Mouse (Mus musculus) induced T-regulatory cell, adult 2 months (primary cell): Measurements from ENCODE around the gene Ankrd54.

Source experiments
- DNase-seq: peaks from one replicate; pipeline ENCODE4 v3.0.0-alpha.2; 2012; ENCODE audit warnings: low read depth

The Ankrd54 gene

DNA sequence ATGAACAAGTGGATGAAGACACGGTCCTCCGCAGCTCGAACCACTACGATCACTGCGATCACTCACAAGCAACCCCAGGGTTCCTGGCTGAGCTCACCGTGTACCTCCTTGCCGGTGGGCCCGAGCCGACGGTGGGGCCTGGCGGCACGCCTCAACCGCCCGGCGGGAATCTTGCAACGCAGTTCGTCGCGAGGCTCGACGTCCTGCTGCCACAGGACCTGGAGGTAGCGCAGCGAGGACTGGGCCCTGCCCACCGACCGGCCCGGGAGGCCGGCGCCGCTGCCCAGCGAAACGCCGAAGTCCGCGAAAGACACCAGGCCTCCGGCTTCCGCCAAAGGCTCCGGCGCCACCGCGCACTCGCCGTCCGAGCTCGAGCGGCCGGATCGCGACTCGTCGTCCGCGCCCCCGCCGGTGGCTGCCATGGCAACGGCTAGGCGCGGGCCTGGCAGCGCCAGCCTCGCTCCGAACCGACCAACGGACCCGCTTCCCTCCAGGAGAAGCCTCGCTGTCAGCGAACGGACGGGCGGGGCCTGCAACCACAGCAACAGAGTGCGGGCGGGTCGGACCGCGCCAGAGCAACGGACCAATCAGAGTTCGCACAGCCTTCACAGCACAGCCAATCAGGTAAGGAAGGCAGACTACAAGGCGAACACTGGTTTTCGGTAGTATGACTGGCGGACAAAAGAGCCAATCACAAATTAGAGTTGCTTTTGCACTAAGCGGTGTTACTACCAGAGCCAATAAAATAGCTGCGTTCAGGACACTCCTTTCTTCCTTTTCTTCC is at the start of gene Ankrd54:
Ankrd54 (minus strand) TSS at position 518 of the 784 bp plus-strand sequence.
- peak; percentile 99 for DNase-seq

DNA sequence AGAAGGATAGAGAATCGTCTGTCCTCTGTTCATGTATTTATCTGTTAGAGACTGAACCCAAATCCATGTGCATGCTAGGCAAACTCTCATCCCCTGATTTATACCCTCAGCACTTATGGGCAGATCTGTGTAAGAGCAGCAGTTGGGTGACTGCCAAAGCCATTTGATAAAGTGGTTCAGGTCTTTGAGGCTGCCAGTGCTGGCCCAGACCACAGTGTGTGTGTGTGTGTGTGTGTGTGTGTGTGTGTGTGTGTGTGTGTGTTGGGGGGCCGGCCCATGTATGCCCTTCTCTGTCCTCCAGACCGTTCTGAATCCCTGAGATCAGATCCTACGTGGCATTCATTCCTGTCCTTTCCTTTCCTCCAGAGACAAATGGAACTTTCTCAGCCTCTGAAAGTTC is 49.1 kb upstream of the Ankrd54 start:
- DNase-seq = no peak

DNA sequence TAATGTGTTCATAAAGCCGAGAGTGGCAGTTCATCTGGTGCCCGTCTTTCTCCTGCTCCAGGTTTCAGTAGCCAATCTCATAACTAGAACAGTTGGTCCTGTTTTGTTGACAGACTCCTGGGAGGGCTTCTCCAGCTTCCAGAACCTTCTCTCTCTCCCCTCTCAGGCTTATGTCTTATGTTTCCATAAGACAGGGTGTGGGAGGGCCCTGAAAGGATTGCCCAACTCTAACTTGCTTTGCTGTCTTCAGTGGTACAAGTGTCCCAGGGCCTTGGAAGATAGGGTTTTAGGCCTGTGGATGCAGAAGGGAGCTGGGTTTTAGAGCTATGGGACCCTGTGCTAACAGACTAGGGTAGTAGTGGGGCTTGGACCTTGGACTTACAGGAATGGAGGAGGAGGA is 47.8 kb upstream of the Ankrd54 start:
- no peak for DNase-seq

DNA sequence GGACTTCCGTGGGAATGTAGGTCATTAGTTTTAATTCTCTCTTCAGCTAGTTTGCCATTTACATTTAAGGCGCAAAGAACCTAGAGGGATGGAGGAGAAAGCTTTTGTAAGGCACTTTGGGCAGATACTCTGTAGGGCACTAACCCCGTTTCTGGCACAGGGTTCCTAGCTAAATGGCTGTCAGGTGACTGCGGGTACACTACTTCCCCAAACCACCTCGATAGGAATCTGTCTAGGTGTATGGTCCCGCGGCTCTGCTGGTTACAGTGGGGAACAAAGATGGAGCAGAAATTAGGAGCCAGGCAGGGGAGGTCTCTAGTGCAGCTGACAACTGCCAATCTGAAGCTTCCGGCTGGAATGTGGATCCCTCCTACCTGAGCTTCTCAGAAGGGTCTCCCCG is 47.3 kb upstream of the Ankrd54 start:
- DNase-seq = no peak

DNA sequence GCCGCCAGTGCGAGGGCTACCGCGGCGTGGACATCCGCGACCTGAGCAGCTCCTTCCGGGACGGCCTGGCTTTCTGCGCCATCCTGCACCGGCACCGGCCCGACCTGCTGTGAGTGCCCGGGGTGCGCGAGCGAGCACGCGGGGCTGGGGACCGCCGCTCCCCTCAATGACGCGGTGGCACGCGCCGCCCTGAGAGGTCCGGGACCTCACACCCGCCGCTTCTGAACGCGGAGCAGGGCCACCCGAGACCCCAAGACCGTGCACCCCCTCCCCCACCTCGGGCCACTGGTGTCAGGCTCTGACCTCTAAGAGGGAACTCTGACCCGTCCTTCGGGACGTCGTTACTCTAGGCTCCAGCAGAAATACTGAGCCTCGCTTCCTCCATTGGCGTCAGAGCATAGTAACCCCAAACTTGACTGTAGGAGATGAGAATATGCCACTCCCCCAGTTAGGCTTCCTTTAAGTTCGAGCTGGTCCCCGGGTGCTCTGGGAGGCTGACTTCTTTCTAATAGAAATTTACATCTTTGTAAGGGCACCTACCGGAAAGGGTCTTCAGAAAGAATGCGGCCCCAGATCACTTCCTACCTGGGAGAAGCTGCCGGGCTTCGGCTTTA is 46.7 kb upstream of the Ankrd54 start:
- DNase-seq = peak; percentile 70

DNA sequence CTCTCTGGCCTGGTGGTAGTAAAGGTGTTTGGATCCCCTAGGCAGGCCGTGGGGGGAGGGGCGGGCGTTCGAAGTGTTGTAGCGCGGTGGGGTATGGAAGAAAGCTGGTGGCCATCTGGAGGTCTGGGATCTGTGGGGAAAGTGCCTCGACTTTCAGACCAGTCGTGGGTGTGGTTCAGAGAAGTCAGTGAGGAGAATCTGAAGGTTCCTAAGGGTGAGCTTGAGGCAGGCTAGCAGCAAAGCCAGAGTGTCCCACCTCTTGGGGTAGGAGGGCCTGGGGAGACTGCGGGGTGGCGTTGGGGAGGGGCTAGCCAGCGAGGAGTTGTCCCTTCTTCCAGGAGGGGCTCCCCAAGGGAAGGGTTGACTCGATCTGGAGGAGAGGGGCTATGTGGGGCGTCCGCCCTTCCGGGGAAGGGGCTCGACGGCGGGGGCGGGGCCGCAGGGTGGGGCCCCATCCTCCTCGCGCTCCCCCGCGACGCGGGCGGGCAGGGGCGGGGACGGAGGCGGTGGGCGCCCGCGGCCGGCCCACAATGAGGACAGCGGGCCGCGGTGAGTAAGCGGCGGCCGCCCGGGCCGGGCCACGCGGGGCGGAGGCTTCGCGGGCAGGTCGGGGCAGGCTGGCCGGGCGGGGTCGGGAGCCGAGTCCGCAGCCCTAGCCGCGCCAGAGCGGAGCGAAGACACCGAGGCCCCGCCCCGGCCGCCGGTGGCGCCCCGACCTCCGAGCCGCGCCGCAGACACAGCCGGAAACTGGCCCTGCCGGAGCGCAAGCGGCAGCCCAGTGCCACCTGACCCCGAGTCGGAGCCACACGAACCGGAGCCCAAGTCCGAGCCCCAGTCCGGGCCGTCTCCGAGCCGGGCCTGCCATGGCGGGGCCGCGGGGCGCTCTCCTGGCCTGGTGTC is 46.0 kb upstream of the Ankrd54 start, which contains the start of gene Micall1:
Micall1 (plus strand) TSS at position 478 of the 900 bp plus-strand sequence.
- DNase-seq = peak; percentile 79

DNA sequence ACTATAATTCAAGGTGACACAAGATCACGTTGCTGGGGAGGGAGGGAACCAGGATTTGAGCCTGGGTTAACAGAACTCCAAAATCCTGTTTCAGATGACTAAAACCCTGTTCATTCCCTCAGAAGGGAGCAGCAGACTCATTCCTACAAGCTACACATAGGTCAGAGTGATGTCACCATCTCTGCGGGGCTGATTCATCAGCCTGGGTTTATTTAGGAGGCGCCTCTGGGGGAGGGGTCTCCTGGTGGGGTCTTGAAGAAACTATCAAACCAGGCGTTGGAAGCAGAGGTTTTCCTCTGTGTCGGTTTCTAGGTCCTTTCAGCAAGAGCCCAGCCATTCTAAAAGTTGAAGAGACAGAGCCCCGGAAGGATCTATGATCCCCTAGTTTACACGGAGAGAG is 45.3 kb upstream of the Ankrd54 start:
- no peak for DNase-seq

DNA sequence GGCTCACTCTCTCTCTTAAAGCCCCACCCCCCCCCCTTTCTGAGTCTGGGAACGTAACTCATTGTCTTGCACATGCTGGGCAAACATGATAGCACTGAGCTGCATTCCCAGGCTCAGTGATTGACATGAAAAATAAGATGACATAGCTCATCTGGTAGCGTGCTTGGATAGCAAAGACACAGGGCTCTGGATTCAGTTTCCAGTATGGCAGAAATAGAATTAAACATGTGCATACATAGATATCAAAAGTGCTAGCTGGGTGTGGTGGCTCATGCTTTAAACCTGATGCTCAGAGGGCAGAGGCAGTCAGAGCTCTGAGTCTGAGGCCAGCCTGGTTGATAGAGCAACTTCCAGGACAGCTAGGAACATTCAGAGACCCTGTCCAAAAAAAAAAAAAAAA is 43.1 kb upstream of the Ankrd54 start:
- DNase-seq = no peak

DNA sequence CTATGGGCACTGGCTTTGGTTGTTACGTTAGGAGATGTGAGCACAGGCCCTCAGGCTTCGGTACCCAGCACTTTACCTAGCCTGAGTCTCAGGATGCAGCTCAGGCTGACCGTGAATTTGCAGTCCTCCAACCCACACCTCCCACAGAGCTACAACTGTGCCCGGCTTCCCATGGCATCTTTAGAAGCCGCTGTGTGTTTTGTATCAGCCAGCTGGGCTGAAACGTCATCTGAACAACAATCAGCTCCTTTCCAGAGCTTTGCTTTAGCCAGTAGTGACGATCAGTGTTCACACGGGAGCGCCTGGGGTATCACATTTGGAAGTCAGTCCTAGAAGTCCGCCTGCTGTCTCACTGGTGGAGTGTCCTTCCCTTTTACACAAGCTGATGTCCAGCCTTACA is 40.6 kb upstream of the Ankrd54 start:
- no peak for DNase-seq

DNA sequence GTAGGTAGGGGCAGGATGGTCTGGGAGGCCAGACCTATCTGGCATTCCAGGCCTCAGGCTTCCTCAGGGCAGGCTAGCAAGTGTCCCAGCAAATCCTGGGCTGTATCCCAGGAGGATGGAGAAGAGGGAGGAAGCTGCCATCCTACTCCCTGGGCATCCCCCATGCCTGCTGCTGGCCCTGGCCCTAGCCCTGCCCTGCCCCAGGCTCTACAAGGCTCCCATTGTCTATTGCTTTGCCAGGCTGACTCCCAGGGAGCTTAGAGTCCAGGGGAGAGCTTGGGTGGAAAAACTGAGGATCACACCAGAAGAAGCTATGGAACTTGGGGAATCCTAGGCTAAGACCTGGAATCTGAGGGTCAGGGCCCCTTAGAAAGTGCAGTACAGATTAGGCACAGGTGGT is 38.8 kb upstream of the Ankrd54 start:
- no peak for DNase-seq

DNA sequence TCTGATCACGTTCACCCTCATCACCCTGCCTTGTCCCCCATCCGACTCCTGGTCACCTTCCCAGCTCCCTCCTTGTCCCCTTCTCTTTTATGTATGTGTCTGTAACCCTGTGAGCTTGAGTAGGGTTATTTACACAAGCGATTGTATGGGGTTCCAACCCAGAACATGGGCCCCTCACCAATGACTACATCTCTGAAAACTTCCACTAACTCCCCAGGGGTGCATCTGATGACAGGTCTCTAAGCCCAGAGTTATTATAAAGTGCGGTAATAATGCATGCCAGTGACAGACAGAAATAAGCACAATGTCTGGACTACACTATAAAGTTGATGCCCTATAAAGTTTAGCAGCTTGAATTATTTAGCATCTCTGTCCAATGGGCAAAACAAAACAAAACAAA is 37.7 kb upstream of the Ankrd54 start:
- DNase-seq = no peak

DNA sequence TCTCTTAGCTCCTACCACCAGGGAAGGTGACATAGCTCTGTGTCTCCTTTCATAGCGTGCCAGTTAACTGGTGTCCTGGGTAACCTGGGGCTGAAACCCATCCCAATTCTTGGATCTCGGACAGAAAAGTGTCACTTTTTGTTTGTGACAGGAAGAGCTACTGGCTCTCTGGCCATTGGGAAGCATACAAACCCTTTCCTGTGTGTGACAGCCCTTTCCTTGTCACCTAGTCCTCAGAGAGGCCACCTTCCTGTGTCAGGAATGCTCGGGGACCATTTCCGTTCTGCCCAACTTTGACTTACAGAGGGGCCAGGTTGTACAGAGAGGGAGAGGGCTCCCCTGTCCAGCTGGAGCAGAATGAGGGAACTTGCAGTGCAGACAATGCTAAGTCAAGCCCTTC is 36.8 kb upstream of the Ankrd54 start:
- DNase-seq = no peak

DNA sequence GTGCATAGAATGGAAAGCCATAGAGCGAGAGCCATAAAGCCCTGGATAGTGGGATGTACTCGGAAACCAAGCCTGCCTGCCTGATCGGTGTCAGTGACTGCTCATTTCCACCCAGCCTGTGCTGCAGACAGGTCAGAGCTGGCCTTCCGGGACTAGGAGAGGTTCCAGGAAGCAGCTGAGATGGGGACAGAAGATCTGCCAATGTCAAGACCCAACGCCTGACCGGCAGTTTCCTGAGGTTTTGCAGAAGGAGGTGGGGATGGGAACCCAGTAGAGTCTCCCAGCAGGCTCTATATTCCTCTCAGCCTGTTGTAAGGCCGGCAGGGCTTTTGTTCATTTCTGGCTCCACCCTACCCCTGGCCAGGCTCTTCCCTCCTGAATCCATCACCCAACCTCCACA is 36.2 kb upstream of the Ankrd54 start:
- DNase-seq = no peak

DNA sequence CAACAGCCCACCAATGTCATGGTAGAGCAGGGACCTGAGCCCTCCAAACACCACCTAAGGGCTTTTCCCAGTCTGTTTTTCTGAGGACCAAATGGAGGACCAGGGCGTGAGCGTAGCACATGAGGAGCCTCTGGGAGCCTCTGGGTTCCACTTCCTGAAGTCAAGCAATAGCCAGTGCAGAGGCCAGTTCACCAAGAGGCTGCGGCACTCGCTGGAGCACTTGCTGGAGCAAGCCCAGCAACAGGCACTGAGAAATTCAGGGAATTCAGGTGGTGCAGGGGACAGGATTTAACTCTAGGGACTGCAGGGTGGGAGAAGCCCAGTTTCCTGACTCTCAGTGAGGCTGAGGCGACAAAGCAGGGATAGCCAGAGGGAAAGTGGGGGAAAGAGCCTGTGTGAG is 35.5 kb upstream of the Ankrd54 start:
- no peak for DNase-seq

DNA sequence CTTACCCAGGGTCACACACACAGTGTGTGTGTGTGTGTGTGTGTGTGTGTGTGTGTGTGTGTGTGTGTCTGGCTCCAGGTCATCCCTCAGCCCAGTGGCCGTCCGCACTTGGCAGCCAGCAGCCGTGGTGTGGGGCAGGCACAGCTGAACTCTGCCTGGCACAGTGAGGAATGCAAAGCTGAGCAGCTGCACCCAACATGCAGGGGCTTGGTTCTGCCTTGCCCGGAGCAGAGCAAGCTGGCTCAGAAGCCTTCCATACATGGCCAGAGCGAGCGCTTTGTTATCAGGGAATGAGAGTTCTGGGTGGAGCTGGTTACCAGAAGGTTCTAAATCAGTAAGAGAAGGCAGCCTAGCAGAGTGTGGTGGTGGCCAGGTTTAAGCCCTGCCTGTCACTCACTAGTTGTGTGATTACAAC is 34.9 kb upstream of the Ankrd54 start:
- DNase-seq = no peak

DNA sequence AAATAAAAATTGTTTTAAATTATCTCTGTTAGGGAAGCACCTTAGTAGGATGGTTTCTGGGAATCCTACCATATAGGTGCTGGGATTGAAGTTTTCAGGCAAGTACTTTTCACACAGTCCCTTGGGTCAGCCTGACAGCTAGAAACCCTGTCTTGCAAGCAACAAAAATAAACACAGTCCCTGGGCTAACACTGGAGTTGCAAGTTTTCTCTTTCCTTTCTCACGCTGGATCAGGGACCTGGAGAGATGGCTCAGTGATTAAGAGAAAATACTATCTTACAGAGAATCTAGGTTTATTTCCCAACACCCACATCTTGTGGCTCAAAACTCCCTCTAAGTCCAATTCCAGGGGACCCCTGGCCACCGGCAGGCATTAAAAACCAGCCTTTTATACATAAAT is 34.4 kb upstream of the Ankrd54 start:
- no peak for DNase-seq

DNA sequence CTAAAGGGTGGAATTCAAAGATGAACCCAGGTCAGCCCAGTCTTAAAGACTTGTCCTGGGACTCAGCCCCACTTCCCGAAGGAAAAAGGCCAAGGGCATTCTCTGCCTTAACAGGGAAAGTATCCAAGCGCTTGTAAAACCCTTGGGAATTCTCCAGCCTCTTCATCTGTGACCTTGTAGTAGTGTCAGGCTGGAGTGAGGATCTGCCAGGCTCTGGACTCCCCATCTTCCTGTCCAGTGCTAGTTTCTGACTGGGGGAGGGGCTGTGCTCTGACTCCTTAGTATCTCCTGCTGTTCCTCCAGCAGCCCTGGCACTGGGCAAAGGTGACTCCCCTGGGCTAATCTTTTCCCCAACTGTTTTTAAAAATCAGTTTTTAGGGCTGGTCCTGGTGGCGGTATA is 33.9 kb upstream of the Ankrd54 start:
- DNase-seq = no peak

DNA sequence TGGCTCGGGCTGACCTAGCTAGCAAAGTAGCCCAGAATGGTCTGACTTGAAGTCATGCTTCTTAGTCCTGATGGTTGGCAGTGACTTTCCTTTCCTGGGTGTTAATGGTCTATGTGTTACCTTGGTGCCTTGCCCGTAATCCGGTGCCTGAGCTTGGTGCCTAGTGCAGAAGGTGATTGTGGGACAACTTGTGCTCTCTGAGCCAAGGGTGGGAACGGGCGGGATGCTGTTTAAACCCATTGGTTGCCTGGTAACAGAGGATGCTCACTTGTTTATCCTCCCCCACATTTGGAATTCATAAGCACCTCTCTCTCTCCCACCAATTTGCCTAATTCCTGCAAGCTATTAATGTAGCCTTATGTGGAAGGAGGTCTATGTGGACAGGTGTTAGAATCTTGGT is 32.8 kb upstream of the Ankrd54 start:
- DNase-seq = no peak

DNA sequence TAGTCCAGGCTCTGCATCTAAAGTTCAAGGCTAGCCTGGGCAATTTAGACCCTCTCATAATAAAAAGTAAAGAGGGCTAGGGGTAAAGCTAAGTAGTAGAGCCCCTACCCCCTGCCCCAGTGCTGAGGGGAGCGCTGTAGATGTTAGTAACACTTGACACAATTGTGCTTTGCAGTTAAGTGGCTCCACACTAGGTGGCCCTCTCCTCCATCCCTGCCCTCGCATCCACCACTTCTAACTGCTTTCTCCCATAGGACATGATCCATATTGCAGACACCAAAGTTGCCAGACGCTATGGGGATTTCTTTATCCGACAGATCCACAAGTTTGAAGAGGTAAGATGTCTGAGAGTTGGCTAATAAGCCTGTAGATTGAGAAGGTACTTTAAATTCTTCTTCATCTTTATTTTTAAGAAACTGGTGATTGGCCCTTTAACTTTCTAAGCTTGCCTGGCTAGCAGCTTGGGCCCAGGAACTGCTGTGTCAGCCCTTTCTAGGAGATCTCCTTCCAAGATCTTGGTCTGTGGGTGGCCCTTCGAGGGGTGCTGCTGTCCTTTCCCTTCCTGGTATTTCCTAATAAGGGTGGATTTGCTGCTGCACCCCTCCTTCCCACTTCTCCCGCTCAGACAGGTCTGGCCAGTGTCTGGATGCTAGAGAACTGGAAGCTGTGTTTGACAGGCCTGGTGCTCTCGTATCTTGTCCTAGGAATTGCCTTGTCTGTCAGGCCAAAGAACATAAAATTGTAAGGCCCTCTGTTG is 30.6 kb upstream of the Ankrd54 start:
- DNase-seq = no peak

DNA sequence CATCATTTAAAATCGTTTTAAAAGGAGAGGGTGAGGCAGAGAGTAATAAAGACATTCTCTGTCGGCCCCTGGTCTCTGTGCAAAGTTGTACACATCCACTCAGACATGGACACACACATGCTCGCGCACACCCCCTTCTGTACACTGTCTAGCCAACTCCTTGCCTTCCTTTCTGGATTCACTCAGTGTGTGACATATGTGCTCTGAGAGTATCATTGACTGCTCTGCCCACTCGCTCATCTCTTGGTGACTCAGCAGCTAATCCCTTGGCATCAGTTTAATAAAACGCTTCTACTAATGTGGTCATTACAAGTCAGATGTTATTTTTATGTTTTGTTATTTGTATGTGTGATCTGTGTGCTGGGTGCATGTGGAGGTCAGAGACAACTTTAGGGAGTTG is 29.6 kb upstream of the Ankrd54 start:
- DNase-seq = no peak

DNA sequence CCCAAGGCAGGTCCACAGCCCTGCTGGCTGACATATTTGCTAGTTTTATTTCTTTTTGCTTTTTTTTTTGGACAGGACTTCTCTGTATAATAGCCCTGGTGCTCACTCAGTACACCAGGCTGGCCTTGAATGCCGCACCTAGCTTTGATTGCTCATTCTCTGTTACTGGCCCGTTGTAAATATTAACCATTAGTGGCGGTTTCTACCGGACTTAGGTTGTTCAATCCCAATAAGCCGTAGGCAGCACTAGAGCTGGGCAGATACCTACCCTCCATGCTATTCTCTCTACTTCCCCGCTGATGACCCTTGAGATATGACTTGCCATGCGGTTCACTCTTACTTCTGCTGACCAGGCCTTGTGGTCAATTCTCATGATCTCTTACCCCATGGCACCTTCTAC is 16.9 kb upstream of the Ankrd54 start:
- DNase-seq = no peak
